Mouse (Mus musculus) CH12.LX (cell line): ENCODE data around the gene Gm7271. TPM values are rescaled to one million over a fixed set of nuclear protein-coding genes. Genes with fewer than 3 reads are reported as not detected.

Experiments used
- DNase-seq: peaks from one replicate; pipeline ENCODE4 v3.0.0-alpha.2; 2013; ENCODE audit errors: extremely low read depth
- H3K27ac ChIP-seq: 2 replicates; pipeline ENCODE4 v1.5.1; 2012; ENCODE audit warnings: low read depth, mild to moderate bottlenecking, control low read depth, moderate library complexity; ENCODE audit not compliant: insufficient read depth
- H3K27me3 ChIP-seq: replicated peaks from 2 replicates; pipeline ENCODE3; 2012; ENCODE audit warnings: inconsistent platforms
- H3K36me3 ChIP-seq, 2 experiments: replicated peaks in 1 of 2; 2 replicates each; pipeline versions ENCODE3 to v1.6.1; 2012; ENCODE audit warnings: inconsistent platforms in 1 of 2, low read length in 1 of 2, mild to moderate bottlenecking in 1 of 2, mixed read lengths in 1 of 2, moderate library complexity in 1 of 2; ENCODE audit not compliant: control insufficient read depth in 1 of 2, insufficient read depth in 1 of 2
- H3K4me1 ChIP-seq, 2 experiments: 2 replicates each; pipeline ENCODE4 v1.6.1; 2012; ENCODE audit warnings: inconsistent platforms in 1 of 2, moderate library complexity in 1 of 2; ENCODE audit not compliant: insufficient read depth in 2 of 2, control insufficient read depth in 1 of 2
- H3K4me2 ChIP-seq: 2 replicates; pipeline ENCODE4 v1.6.1; 2012; ENCODE audit warnings: low read depth, mild to moderate bottlenecking, control low read depth; ENCODE audit not compliant: poor library complexity, insufficient read depth, severe bottlenecking
- H3K4me3 ChIP-seq, 3 experiments: fragments of 150-350 bp in 1 of 3; sonication (generic) in 1 of 3; replicated peaks in 1 of 3; 2 replicates each; pipeline versions ENCODE3 to v1.5.1; 2011 to 2012; ENCODE audit warnings: low read depth in 2 of 3, low read length in 2 of 3, mild to moderate bottlenecking in 2 of 3, moderate library complexity in 2 of 3, control low read depth in 1 of 3, improper control_type of control experiment in 1 of 3, inconsistent platforms in 1 of 3, mixed read lengths in 1 of 3; ENCODE audit not compliant: poor library complexity in 1 of 3
- H3K79me2 ChIP-seq: replicated peaks from 2 replicates; pipeline ENCODE4 v1.6.1; 2012; ENCODE audit warnings: mild to moderate bottlenecking, moderate library complexity; ENCODE audit not compliant: control insufficient read depth, poor library complexity, insufficient read depth, severe bottlenecking; ENCODE audit errors: extremely low read depth
- H3K9ac ChIP-seq: 2 replicates; pipeline ENCODE4 v1.6.1; 2012; ENCODE audit warnings: low read depth, mild to moderate bottlenecking, control low read depth, moderate library complexity; ENCODE audit not compliant: insufficient read depth
- H3K9me3 ChIP-seq: replicated peaks from 2 replicates; pipeline ENCODE3; 2012; ENCODE audit warnings: low read length, inconsistent platforms, mixed read lengths
- BHLHE40 ChIP-seq: IDR thresholded peaks from 2 replicates; pipeline ENCODE4 v1.6.1; 2011; ENCODE audit warnings: mild to moderate bottlenecking, low read depth, low read length, improper control_type of control experiment
- CHD1 ChIP-seq: IDR thresholded peaks from 2 replicates; pipeline ENCODE4 v1.6.1; 2012; ENCODE audit warnings: low read depth, low read length, improper control_type of control experiment, inconsistent platforms
- E2F4 ChIP-seq: IDR thresholded peaks from 2 replicates; pipeline ENCODE4 v1.6.1; 2011; ENCODE audit warnings: low read depth, low read length, improper control_type of control experiment; ENCODE audit not compliant: insufficient replicate concordance
- ELF1 ChIP-seq: IDR thresholded peaks from 2 replicates; pipeline ENCODE4 v1.6.1; 2014; ENCODE audit warnings: low read depth, mild to moderate bottlenecking, inconsistent platforms, low read length, improper control_type of control experiment
- EP300 ChIP-seq: IDR thresholded peaks from 2 replicates; pipeline ENCODE4 v1.6.1; 2011; ENCODE audit warnings: low read length, improper control_type of control experiment
- ETS1 ChIP-seq: conservative IDR thresholded peaks from 2 replicates; pipeline ENCODE4 v1.6.1; 2012; ENCODE audit warnings: low read depth, mild to moderate bottlenecking, inconsistent platforms, low read length, improper control_type of control experiment, moderate library complexity
- HCFC1 ChIP-seq: IDR thresholded peaks from 2 replicates; pipeline ENCODE4 v1.6.1; 2012; ENCODE audit warnings: low read depth, mild to moderate bottlenecking, inconsistent platforms, low read length, improper control_type of control experiment
- IRF4 ChIP-seq: IDR thresholded peaks from 2 replicates; pipeline ENCODE4 v1.6.1; 2014; ENCODE audit warnings: low read depth, mild to moderate bottlenecking, inconsistent platforms, low read length, improper control_type of control experiment
- KAT2A ChIP-seq: IDR thresholded peaks from 2 replicates; pipeline ENCODE4 v1.6.1; 2012; ENCODE audit warnings: low read length, improper control_type of control experiment, inconsistent platforms; ENCODE audit not compliant: insufficient replicate concordance
- MAX ChIP-seq: IDR thresholded peaks from 2 replicates; pipeline ENCODE4 v1.6.1; 2011; ENCODE audit warnings: low read length, improper control_type of control experiment
- MAZ ChIP-seq: IDR thresholded peaks from 2 replicates; pipeline ENCODE4 v1.6.1; 2012; ENCODE audit warnings: low read depth, mild to moderate bottlenecking, inconsistent platforms, low read length, improper control_type of control experiment, moderate library complexity
- MEF2A ChIP-seq: IDR thresholded peaks from 2 replicates; pipeline ENCODE4 v1.6.1; 2014; ENCODE audit warnings: low read depth, mild to moderate bottlenecking, inconsistent platforms, low read length, improper control_type of control experiment, borderline replicate concordance
- MXI1 ChIP-seq: IDR thresholded peaks from 2 replicates; pipeline ENCODE4 v1.6.1; 2011; ENCODE audit warnings: mild to moderate bottlenecking, low read depth, low read length, improper control_type of control experiment
- MYC ChIP-seq: IDR thresholded peaks from 2 replicates; pipeline ENCODE4 v1.6.1; 2011; ENCODE audit warnings: low read depth, mild to moderate bottlenecking, improper control_type of control experiment, low read length
- POLR2AphosphoS2 ChIP-seq: IDR thresholded peaks from 2 replicates; pipeline ENCODE4 v1.6.1; 2011; ENCODE audit warnings: low read depth, low read length, improper control_type of control experiment
- RAD21 ChIP-seq: IDR thresholded peaks from 2 replicates; pipeline ENCODE4 v1.6.1; 2011; ENCODE audit warnings: low read depth, mild to moderate bottlenecking, low read length, improper control_type of control experiment, moderate library complexity
- RCOR1 ChIP-seq: conservative IDR thresholded peaks from 2 replicates; pipeline ENCODE4 v1.6.1; 2012; ENCODE audit warnings: low read depth, mild to moderate bottlenecking, inconsistent platforms, low read length, improper control_type of control experiment
- SIN3A ChIP-seq: IDR thresholded peaks from 2 replicates; pipeline ENCODE4 v1.6.1; 2012; ENCODE audit warnings: low read length, improper control_type of control experiment, inconsistent platforms
- SMC3 ChIP-seq: IDR thresholded peaks from 2 replicates; pipeline ENCODE4 v1.6.1; 2011; ENCODE audit warnings: low read depth, low read length, improper control_type of control experiment
- UBTF ChIP-seq: IDR thresholded peaks from 2 replicates; pipeline ENCODE4 v1.6.1; 2012; ENCODE audit warnings: low read depth, mild to moderate bottlenecking, inconsistent platforms, low read length, improper control_type of control experiment, moderate library complexity
- USF2 ChIP-seq: conservative IDR thresholded peaks from 2 replicates; pipeline ENCODE4 v1.6.1; 2011; ENCODE audit warnings: low read depth, low read length, improper control_type of control experiment
- ZC3H11A ChIP-seq: IDR thresholded peaks from 2 replicates; pipeline ENCODE4 v1.6.1; 2012; ENCODE audit warnings: low read depth, mild to moderate bottlenecking, inconsistent platforms, low read length, improper control_type of control experiment
- ZKSCAN1 ChIP-seq: IDR thresholded peaks from 2 replicates; pipeline ENCODE4 v1.6.1; 2012; ENCODE audit warnings: low read depth, inconsistent platforms, low read length, improper control_type of control experiment, borderline replicate concordance
- ZMIZ1 ChIP-seq: IDR thresholded peaks from 2 replicates; pipeline ENCODE4 v1.6.1; 2012; ENCODE audit warnings: low read depth, mild to moderate bottlenecking, inconsistent platforms, low read length, improper control_type of control experiment
- dilution Hi-C: fragments of 300-500 bp; cut with MboI; formaldehyde crosslinking; loops from 2 replicates; pipeline ENCODE4 v1.14.3; 2020; ENCODE audit warnings: low sequenced_read_pairs; ENCODE audit not compliant: extremely low pct_unique_long_range_greater_than_20kb, extremely low pct_ligation_motif_present
- in situ Hi-C: fragments of 300-500 bp; cut with MboI; formaldehyde crosslinking; loops from 3 replicates; pipeline ENCODE4 v1.14.3; 2019; ENCODE audit warnings: low sequenced_read_pairs, low pct_ligation_motif_present, low pct_unique_long_range_greater_than_20kb, mixed read lengths
- polyA plus RNA-seq: library from polyadenylated mRNA; unstranded; fragments of >175 nt; gene quantifications from 2 replicates; pipeline ENCODE4 v1.2.1, GENCODE M21; 2012; ENCODE audit warnings: low read depth; ENCODE audit not compliant: insufficient read length
- total RNA-seq, 2 experiments: library from RNA; depleted of rRNA; stranded (reverse); fragments of 300-350 nt in 1 of 2; fragments of >200 nt in 1 of 2; gene quantifications; 2 replicates each; pipeline ENCODE4 v1.2.3; 2012 to 2014

Gm7271 gene
- total and polyA plus RNA-seq, 3 experiments: not detected

DNA sequence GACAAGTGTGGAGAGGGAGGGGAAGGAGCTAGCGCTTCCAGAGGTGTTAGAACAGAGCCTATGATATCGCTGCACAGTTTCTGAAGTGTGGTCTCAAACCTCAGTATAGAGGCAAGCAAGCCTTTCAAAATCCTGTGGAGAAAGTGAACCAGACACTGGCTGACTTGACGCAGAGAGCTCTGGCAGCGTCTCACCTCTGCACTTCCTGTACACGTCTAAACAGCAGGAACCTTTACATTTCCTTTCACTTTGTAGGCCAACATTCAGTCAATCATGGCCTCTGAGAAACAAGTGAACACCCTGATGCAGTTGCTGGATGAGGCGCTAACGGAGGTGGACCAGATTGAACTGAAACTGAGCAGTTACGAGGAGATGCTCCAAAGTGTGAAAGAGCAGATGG, 59.4 kb downstream of the Gm7271 start:
- Histone ChIP-seq H3K9ac (no peak overlapping the region), H3K36me3 (peaks cover 55 to 79% of the 10 kb centered on the region in 2 experiments)
- dilution Hi-C loops: no loop called here

DNA sequence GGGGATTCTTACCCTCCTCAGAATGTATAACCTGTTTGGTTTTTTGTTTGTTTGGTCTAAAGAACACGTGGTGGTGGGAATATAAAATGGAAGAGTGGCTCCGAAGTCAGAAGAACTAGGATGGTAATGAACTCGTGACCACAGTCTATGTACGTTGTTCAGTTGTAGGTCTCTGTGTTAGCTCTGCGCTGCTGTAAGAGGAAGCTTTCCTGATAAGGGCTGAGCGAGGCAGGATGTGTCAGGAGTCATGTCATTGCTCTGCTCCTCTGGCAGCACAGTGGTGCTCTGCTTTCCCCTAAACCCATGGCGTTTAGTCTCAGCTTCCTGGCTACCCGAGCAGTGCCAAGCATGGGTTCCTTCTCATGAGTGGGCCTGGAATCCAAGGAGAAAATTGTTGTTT, 66.6 kb downstream of the Gm7271 start:
- dilution Hi-C loops: no loop called here
- Histone ChIP-seq H3K4me3 (no peak overlapping the region), H3K36me3 (peaks cover 33 to 68% of the 10 kb centered on the region in 2 experiments)

More for the DNA sequence above, 59.4 kb downstream of the Gm7271 start:
- H3K27me3 ChIP-seq: no peaks in the 10 kb centered on the region
- TF ChIP-seq RAD21 (no peak), HCFC1 (no peak), E2F4 (no peak), UBTF (no peak), IRF4 (no peak), CHD1 (no peak), ETS1 (no peak), EP300 (no peak), RCOR1 (no peak), BHLHE40 (no peak)
- in situ Hi-C loops: no loop called here
- H3K4me3 ChIP-seq: no peak overlapping the region
- no peaks in the 10 kb centered on the region; the same call in 1 of the 2 replicates for H3K79me2 ChIP-seq
- no peaks in the 10 kb centered on the region for H3K4me1 ChIP-seq
- no peak for DNase-seq
- H3K27ac ChIP-seq: no peak overlapping the region
- H3K9me3 ChIP-seq: no peaks in the 10 kb centered on the region
- no peak overlapping the region for H3K4me2 ChIP-seq

More for the DNA sequence above, 66.6 kb downstream of the Gm7271 start:
- H3K79me2 ChIP-seq: no peaks in the 10 kb centered on the region
- H3K9me3 ChIP-seq: no peaks in the 10 kb centered on the region
- no peaks in the 10 kb centered on the region for H3K27me3 ChIP-seq
- in situ Hi-C loops: no loop called here
- no peak overlapping the region for H3K9ac ChIP-seq
- H3K4me2 ChIP-seq: no peak overlapping the region
- no peak overlapping the region for H3K27ac ChIP-seq
- no peak for TF ChIP-seq ETS1
- no peak for TF ChIP-seq MYC
- no peak for TF ChIP-seq UBTF
- no peak for TF ChIP-seq MAX
- TF ChIP-seq RAD21: no peak
- TF ChIP-seq MAZ: no peak
- TF ChIP-seq POLR2AphosphoS2: no peak
- no peak for TF ChIP-seq MEF2A
- TF ChIP-seq ZMIZ1: no peak
- TF ChIP-seq ELF1: no peak
- no peak for TF ChIP-seq ZKSCAN1
- TF ChIP-seq IRF4: no peak
- TF ChIP-seq USF2: no peak
- no peak for TF ChIP-seq KAT2A
- TF ChIP-seq SMC3: no peak
- no peak for TF ChIP-seq SIN3A
- TF ChIP-seq MXI1: no peak
- TF ChIP-seq RCOR1: no peak
- TF ChIP-seq ZC3H11A: no peak
- no peaks in the 10 kb centered on the region for H3K4me1 ChIP-seq
- no peak for DNase-seq
